13 mouse cellular contexts compared by ENCODE assay signal in the genomic region with DNA sequence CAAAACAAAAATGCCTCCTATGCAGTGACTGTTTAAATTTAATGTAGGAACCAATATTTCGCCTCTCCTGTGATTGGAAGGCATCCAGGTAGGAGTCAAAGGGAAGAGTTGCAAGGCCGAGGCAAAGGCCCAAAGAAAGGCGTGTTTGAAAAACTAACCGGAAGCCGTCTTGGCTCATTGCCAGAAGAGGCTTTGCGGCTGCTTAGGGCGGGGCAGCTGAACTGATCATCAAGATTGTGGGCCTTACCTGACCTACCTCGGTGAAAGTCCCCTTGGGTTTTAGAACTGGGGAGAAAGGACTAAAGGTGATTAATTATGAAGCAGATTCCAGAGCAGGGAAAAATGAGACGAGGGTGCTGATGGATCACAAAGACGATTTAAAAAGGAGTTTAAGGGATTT.
A peak's percentile ranks its signal among the peaks of the same experiment; 100 is the strongest.
DNase-seq lines count a peak whose midpoint lies in the region; ATAC-seq and TF ChIP-seq lines count a peak whose summit lies in the region.
"Had no signal": no experiment of that assay in that cellular context is flagged by ENCODE, and none has a peak within 500 bp of the region (broad histone marks: within the 10 kb centered on the region; RNA-seq: fewer than 3 reads in every experiment).

No protein-coding gene starts in this region.

- H3K4me1 ChIP-seq in lung, embryonic 14.5 days (ENCODE audit: insufficient read depth) = no peaks in the 10 kb centered on the region
- H3K4me1 ChIP-seq in lung, adult 2 months (ENCODE audit: control insufficient read depth, insufficient read depth, low read length) = no peaks in the 10 kb centered on the region
- H3K4me1 ChIP-seq in midbrain, embryonic 15.5 days = no peaks in the 10 kb centered on the region
- no peaks in the 10 kb centered on the region for H3K4me1 ChIP-seq in hindbrain, embryonic 11.5 days (replicated peaks; ENCODE audit: control insufficient read depth, insufficient read depth, low read length)
- H3K4me1 ChIP-seq: forebrain, embryonic 10.5 days had no signal

- TF ChIP-seq POLR2A in lung, adult 2 months (IDR thresholded peaks at IDR 0.05; ENCODE audit: borderline replicate concordance, extremely low read depth, low read depth, low read length) = no peak

- H3K9me3 ChIP-seq in lung, embryonic 14.5 days (ENCODE audit: low read depth, low read length) = no peaks in the 10 kb centered on the region
- H3K9me3 ChIP-seq in midbrain, embryonic 15.5 days = no peaks in the 10 kb centered on the region
- no peaks in the 10 kb centered on the region for H3K9me3 ChIP-seq in hindbrain, embryonic 11.5 days (ENCODE audit: control insufficient read depth, low read length)
- H3K9me3 ChIP-seq: limb, embryonic 13.5 days had no signal

- H3K27ac ChIP-seq in lung, embryonic 14.5 days (ENCODE audit: low read depth) = no peak overlapping the region
- no peak overlapping the region for H3K27ac ChIP-seq in midbrain, embryonic 15.5 days
- H3K27ac ChIP-seq in hindbrain, embryonic 11.5 days (ENCODE audit: low read depth, low read length) = no peak overlapping the region
- H3K27ac ChIP-seq: forebrain, embryonic 10.5 days; limb, embryonic 13.5 days had no signal

- no peak for TF ChIP-seq CTCF in lung, embryonic 14.5 days (IDR thresholded peaks at IDR 0.05; ENCODE audit: low read depth)
- TF ChIP-seq CTCF in lung, adult 2 months (IDR thresholded peaks at IDR 0.05; ENCODE audit: insufficient read depth, low read length) = no peak

- DNase-seq in cerebellum, postnatal 10 days = peak; percentile 44 to 46
- peak; percentile 79 for DNase-seq in lung, embryonic 14.5 days
- no peak for DNase-seq in lung, adult 2 months
- DNase-seq in WW6 (ENCODE audit: low read depth, low spot score) = peak; percentile 22
- no peak for DNase-seq in hindbrain, embryonic 11.5 days (ENCODE audit: low spot score)
- DNase-seq: cerebellum, adult 11 months; right cerebral cortex, postnatal 4 days had no signal

- WGBS in lung, embryonic 14.5 days = 36% methylated on average over 10 of the region's 10 CpGs
- 33% methylated on average over 10 of the region's 10 CpGs for WGBS in lung, adult 2 months
- WGBS in midbrain, embryonic 15.5 days = 71% methylated on average over 10 of the region's 10 CpGs
- WGBS in hindbrain, embryonic 11.5 days = 93% methylated on average over 10 of the region's 10 CpGs

- H3K36me3 ChIP-seq in lung, embryonic 14.5 days (ENCODE audit: insufficient read depth) = no peaks in the 10 kb centered on the region
- no peaks in the 10 kb centered on the region for H3K36me3 ChIP-seq in midbrain, embryonic 15.5 days (replicated peaks)
- no peaks in the 10 kb centered on the region for H3K36me3 ChIP-seq in hindbrain, embryonic 11.5 days (ENCODE audit: control insufficient read depth, insufficient read depth, low read length)

- ATAC-seq in cerebellum, adult (ENCODE audit: insufficient number of reproducible peaks, low FRiP score, low TSS enrichment) = no peak
- ATAC-seq in lung, embryonic 14.5 days (ENCODE audit: insufficient read depth) = no peak
- 0 out of 2 replicates have a peak, but pooled peaks have one; percentile 39 for ATAC-seq in megakaryocyte progenitor cell, adult 5-6 weeks (replicated peaks; ENCODE audit: poor library complexity)
- ATAC-seq in midbrain, embryonic 15.5 days (replicated peaks) = no peak
- no peak for ATAC-seq in hindbrain, embryonic 11.5 days (ENCODE audit: low FRiP score)

- no peaks in the 10 kb centered on the region for H3K27me3 ChIP-seq in lung, embryonic 14.5 days (ENCODE audit: insufficient read depth, low read length)
- no peaks in the 10 kb centered on the region for H3K27me3 ChIP-seq in midbrain, embryonic 15.5 days (replicated peaks)
- H3K27me3 ChIP-seq in hindbrain, embryonic 11.5 days (ENCODE audit: control insufficient read depth, insufficient read depth, low read length) = no peaks in the 10 kb centered on the region
- H3K27me3 ChIP-seq: limb, embryonic 13.5 days; megakaryocyte, embryonic 14.5 days had no signal

- no peak overlapping the region for H3K9ac ChIP-seq in lung, embryonic 14.5 days
- H3K9ac ChIP-seq in midbrain, embryonic 15.5 days = no peak overlapping the region
- no peak overlapping the region for H3K9ac ChIP-seq in hindbrain, embryonic 11.5 days (ENCODE audit: low read depth, low read length)
- H3K9ac ChIP-seq: limb, embryonic 13.5 days had no signal

- H3K4me3 ChIP-seq in lung, embryonic 14.5 days (ENCODE audit: low read depth, low read length) = no peak overlapping the region
- no peak overlapping the region for H3K4me3 ChIP-seq in lung, adult 2 months (replicated peaks; ENCODE audit: extremely low read depth, low read depth, low read length)
- H3K4me3 ChIP-seq in midbrain, embryonic 15.5 days = no peak overlapping the region
- H3K4me3 ChIP-seq in hindbrain, embryonic 11.5 days (ENCODE audit: low read depth, low read length) = no peak overlapping the region
- H3K4me3 ChIP-seq: forebrain, embryonic 10.5 days; limb, embryonic 13.5 days; megakaryocyte, embryonic 14.5 days had no signal

- no peak overlapping the region for H3K4me2 ChIP-seq in lung, embryonic 14.5 days
- H3K4me2 ChIP-seq in midbrain, embryonic 15.5 days = no peak overlapping the region
- no peak overlapping the region for H3K4me2 ChIP-seq in hindbrain, embryonic 11.5 days (replicated peaks; ENCODE audit: low read depth, low read length)
- H3K4me2 ChIP-seq: limb, embryonic 13.5 days had no signal

Comparison
In these comparisons a context has a peak if more than half of its experiments do, and no peak if none do; other contexts are left out.
1. DNase-seq: peak in cerebellum, postnatal 10 days (2 of 2), lung, embryonic 14.5 days (single experiment) and WW6 (single experiment); none in lung, adult 2 months (single experiment) and hindbrain, embryonic 11.5 days (single experiment).